Mouse (Mus musculus) heart, embryonic 15.5 days (tissue): ENCODE data around the gene Brd3os. TPM values are rescaled to one million over a fixed set of nuclear protein-coding genes. Genes with fewer than 3 reads are reported as not detected.

Experiments
- ATAC-seq: fragments of 200-750 bp; cut with Nextera tagmentation; replicated peaks from 2 replicates; pipeline ENCODE4 v1.8.0; 2017; ENCODE audit warnings: low read depth, moderate TSS enrichment; ENCODE audit not compliant: insufficient number of reproducible peaks, insufficient read depth, low FRiP score
- H3K27ac ChIP-seq: fragments of 300-500 bp; sonication (generic); 2 replicates; pipeline ENCODE4 v1.5.1; 2015; ENCODE audit warnings: mild to moderate bottlenecking, inconsistent platforms
- H3K27me3 ChIP-seq: fragments of 300-500 bp; sonication (generic); 2 replicates; pipeline ENCODE4 v1.6.1; 2015; ENCODE audit warnings: inconsistent platforms
- H3K36me3 ChIP-seq: fragments of 300-500 bp; sonication (generic); 2 replicates; pipeline ENCODE4 v1.6.1; 2015; ENCODE audit warnings: mild to moderate bottlenecking, inconsistent platforms
- H3K4me1 ChIP-seq: fragments of 300-500 bp; sonication (generic); replicated peaks from 2 replicates; pipeline ENCODE4 v1.6.1; 2015; ENCODE audit warnings: inconsistent platforms
- H3K4me2 ChIP-seq: fragments of 300-500 bp; sonication (generic); 2 replicates; pipeline ENCODE4 v1.6.1; 2015; ENCODE audit warnings: inconsistent platforms, mild to moderate bottlenecking, moderate library complexity
- H3K4me3 ChIP-seq: fragments of 300-500 bp; sonication (generic); 2 replicates; pipeline ENCODE4 v1.5.1; 2015; ENCODE audit warnings: mild to moderate bottlenecking, inconsistent platforms
- H3K9ac ChIP-seq: fragments of 300-500 bp; sonication (generic); 2 replicates; pipeline ENCODE4 v1.6.1; 2015; ENCODE audit warnings: mild to moderate bottlenecking, inconsistent platforms
- H3K9me3 ChIP-seq: fragments of 300-500 bp; sonication (generic); replicated peaks from 2 replicates; pipeline ENCODE4 v1.6.1; 2016; ENCODE audit warnings: inconsistent platforms
- WGBS: fragments of 180-500 bp; shearing (Covaris S2); methylation state at CpG from one replicate; pipeline ENCODE4 v1.1.7; 2015; ENCODE audit warnings: mixed read lengths; 5-methylcytosine and 5-hydroxymethylcytosine counted together
- polyA plus RNA-seq: library from polyadenylated mRNA; unstranded; fragments of >200 nt; fragmentation: Nextera tagmentation; extraction: Ambion mirVana; gene quantifications from 2 replicates; pipeline ENCODE4 v1.2.1, GENCODE M21; 2015

Brd3os gene
- polyA plus RNA-seq, 1 experiment from 2014 or later = 3.0 TPM

- WGBS = 85% methylated on average over 3 of the region's 3 CpGs
Measured at GRCm38 (mm10) chr2:27445910-27446309, 3.8 kb downstream of the Brd3os start.

GRCm38 (mm10) chr2:27446812-27447211 is 4.7 kb downstream of the Brd3os start:
- Histone ChIP-seq H3K36me3 (peaks cover 66% of the 10 kb centered on the region), H3K27ac (no peak overlapping the region), H3K27me3 (no peaks in the 10 kb centered on the region), H3K9me3 (no peaks in the 10 kb centered on the region), H3K4me2 (no peak overlapping the region), H3K9ac (no peak overlapping the region), H3K4me3 (no peak overlapping the region), H3K4me1 (peaks cover 12% of the 10 kb centered on the region)
- WGBS = 88% methylated on average over 8 of the region's 8 CpGs
- ATAC-seq = no peak

More at GRCm38 (mm10) chr2:27445910-27446309, 3.8 kb downstream of the Brd3os start:
- Histone ChIP-seq H3K9me3 (no peaks in the 10 kb centered on the region), H3K9ac (no peak overlapping the region), H3K4me3 (no peak overlapping the region), H3K36me3 (peaks cover 57% of the 10 kb centered on the region), H3K27ac (no peak overlapping the region), H3K4me2 (no peak overlapping the region), H3K27me3 (no peaks in the 10 kb centered on the region), H3K4me1 (peaks cover 14% of the 10 kb centered on the region)
- no peak for ATAC-seq

- Histone ChIP-seq H3K4me1 (peaks cover 5% of the 10 kb centered on the region), H3K27ac (no peak overlapping the region), H3K27me3 (no peaks in the 10 kb centered on the region), H3K9me3 (no peaks in the 10 kb centered on the region), H3K4me2 (no peak overlapping the region), H3K9ac (no peak overlapping the region), H3K36me3 (peaks cover 75% of the 10 kb centered on the region), H3K4me3 (no peak overlapping the region)
- no peak for ATAC-seq
- 88% methylated on average over 5 of the region's 5 CpGs for WGBS
Measured at GRCm38 (mm10) chr2:27447782-27448181, 5.7 kb downstream of the Brd3os start.

GRCm38 (mm10) chr2:27450226-27450625 is 8.1 kb downstream of the Brd3os start:
- Histone ChIP-seq H3K4me2 (no peak overlapping the region), H3K9me3 (no peaks in the 10 kb centered on the region), H3K4me3 (no peak overlapping the region), H3K9ac (no peak overlapping the region), H3K36me3 (peaks cover 93% of the 10 kb centered on the region), H3K27me3 (no peaks in the 10 kb centered on the region), H3K27ac (no peak overlapping the region), H3K4me1 (no peaks in the 10 kb centered on the region)
- 78% methylated on average over 14 of the region's 14 CpGs for WGBS
- ATAC-seq = no peak

- no peaks in the 10 kb centered on the region for H3K9me3 ChIP-seq
- ATAC-seq = no peak
- H3K27me3 ChIP-seq = no peaks in the 10 kb centered on the region
- peaks cover 87% of the 10 kb centered on the region for H3K36me3 ChIP-seq
- H3K4me1 ChIP-seq = no peaks in the 10 kb centered on the region
- no peak overlapping the region for H3K4me2 ChIP-seq
- 83% methylated on average over 7 of the region's 7 CpGs for WGBS
- H3K9ac ChIP-seq = no peak overlapping the region
- no peak overlapping the region for H3K27ac ChIP-seq
- H3K4me3 ChIP-seq = no peak overlapping the region
Measured at GRCm38 (mm10) chr2:27459735-27460134, 17.6 kb downstream of the Brd3os start.

GRCm38 (mm10) chr2:27460163-27460562 is 18.0 kb downstream of the Brd3os start:
- 82% methylated on average over 5 of the region's 5 CpGs for WGBS
- no peak for ATAC-seq
- H3K9ac ChIP-seq = no peak overlapping the region
- no peaks in the 10 kb centered on the region for H3K9me3 ChIP-seq
- H3K4me3 ChIP-seq = no peak overlapping the region
- no peak overlapping the region for H3K4me2 ChIP-seq
- peaks cover 83% of the 10 kb centered on the region for H3K36me3 ChIP-seq
- no peaks in the 10 kb centered on the region for H3K27me3 ChIP-seq
- no peaks in the 10 kb centered on the region for H3K4me1 ChIP-seq
- H3K27ac ChIP-seq = no peak overlapping the region

- H3K4me2 ChIP-seq = no peak overlapping the region
- no peaks in the 10 kb centered on the region for H3K4me1 ChIP-seq
- peaks cover 78% of the 10 kb centered on the region for H3K36me3 ChIP-seq
- H3K9ac ChIP-seq = no peak overlapping the region
- no peak overlapping the region for H3K27ac ChIP-seq
- no peak for ATAC-seq
- H3K4me3 ChIP-seq = no peak overlapping the region
- H3K27me3 ChIP-seq = no peaks in the 10 kb centered on the region
- no peaks in the 10 kb centered on the region for H3K9me3 ChIP-seq
- 58% methylated on average over 9 of the region's 9 CpGs for WGBS
Measured at GRCm38 (mm10) chr2:27460651-27461050, 18.5 kb downstream of the Brd3os start.

- Histone ChIP-seq H3K9ac (no peak overlapping the region), H3K9me3 (no peaks in the 10 kb centered on the region), H3K4me3 (no peak overlapping the region), H3K27me3 (no peaks in the 10 kb centered on the region), H3K36me3 (peaks cover 64% of the 10 kb centered on the region), H3K4me1 (no peaks in the 10 kb centered on the region), H3K4me2 (no peak overlapping the region), H3K27ac (no peak overlapping the region)
- no peak for ATAC-seq
- WGBS = 85% methylated on average over 4 of the region's 4 CpGs
Measured at GRCm38 (mm10) chr2:27461881-27462660, 19.9 kb downstream of the Brd3os start.

- Histone ChIP-seq H3K9me3 (no peaks in the 10 kb centered on the region), H3K9ac (no peak overlapping the region), H3K27me3 (no peaks in the 10 kb centered on the region), H3K27ac (no peak overlapping the region), H3K4me2 (no peak overlapping the region), H3K4me1 (peaks cover 6% of the 10 kb centered on the region), H3K36me3 (peaks cover 56% of the 10 kb centered on the region), H3K4me3 (no peak overlapping the region)
- no peak for ATAC-seq
- WGBS = 87% methylated on average over 4 of the region's 4 CpGs
Measured at GRCm38 (mm10) chr2:27462901-27463300, 20.8 kb downstream of the Brd3os start.

GRCm38 (mm10) chr2:27469292-27469990 is 27.3 kb downstream of the Brd3os start:
- H3K27me3 ChIP-seq = no peaks in the 10 kb centered on the region
- H3K9me3 ChIP-seq = no peaks in the 10 kb centered on the region
- ATAC-seq = no peak
- WGBS = 60% methylated on average over 4 of the region's 4 CpGs
- no peak overlapping the region for H3K4me3 ChIP-seq
- H3K4me1 ChIP-seq = peaks cover 70% of the 10 kb centered on the region
- no peaks in the 10 kb centered on the region; the same call in 1 of the 2 replicates for H3K36me3 ChIP-seq
- no peak overlapping the region for H3K9ac ChIP-seq
- no peak overlapping the region for H3K4me2 ChIP-seq
- no peak overlapping the region for H3K27ac ChIP-seq

GRCm38 (mm10) chr2:27469991-27470355 is 27.8 kb downstream of the Brd3os start:
- H3K27me3 ChIP-seq = no peaks in the 10 kb centered on the region
- H3K27ac ChIP-seq = no peak overlapping the region
- 56% methylated on average over 3 of the region's 3 CpGs for WGBS
- H3K9ac ChIP-seq = no peak overlapping the region
- no peak overlapping the region for H3K4me3 ChIP-seq
- H3K4me1 ChIP-seq = peaks cover 71% of the 10 kb centered on the region
- no peak overlapping the region for H3K4me2 ChIP-seq
- H3K36me3 ChIP-seq = no peaks in the 10 kb centered on the region; the same call in 1 of the 2 replicates
- ATAC-seq = no peak
- H3K9me3 ChIP-seq = no peaks in the 10 kb centered on the region
